Mouse (Mus musculus) spleen, adult 2 months (tissue): ENCODE measurements around the gene Efemp2. TPM values are rescaled to one million over a fixed set of nuclear protein-coding genes. Genes with fewer than 3 reads are reported as not detected.

Source experiments
- DNase-seq, 2 experiments: peaks; one replicate each; pipeline versions ENCODE4 v3.0.0 to v3.0.0-alpha.2; 2012 to 2021; ENCODE audit warnings: low spot score in 2 of 2, low read depth in 1 of 2
- H3K27ac ChIP-seq: fragments of 200-500 bp; 2 replicates; pipeline ENCODE4 v1.5.1; 2012; ENCODE audit warnings: low read length, inconsistent platforms; ENCODE audit not compliant: insufficient read depth
- H3K27me3 ChIP-seq: fragments of 200-500 bp; 2 replicates; pipeline ENCODE4 v1.6.1; 2012; ENCODE audit warnings: mild to moderate bottlenecking, moderate library complexity, low read length, inconsistent platforms; ENCODE audit not compliant: control insufficient read depth, insufficient read depth
- H3K36me3 ChIP-seq: fragments of 200-500 bp; 2 replicates; pipeline ENCODE4 v1.6.1; 2012; ENCODE audit warnings: mild to moderate bottlenecking, low read length, inconsistent platforms; ENCODE audit not compliant: control insufficient read depth, insufficient read depth
- H3K4me1 ChIP-seq: fragments of 200-500 bp; 2 replicates; pipeline ENCODE4 v1.6.1; 2011; ENCODE audit warnings: inconsistent platforms; ENCODE audit not compliant: control insufficient read depth, insufficient read depth, insufficient read length
- H3K4me3 ChIP-seq: fragments of 200-500 bp; 2 replicates; pipeline ENCODE4 v1.5.1; 2011; ENCODE audit warnings: mild to moderate bottlenecking, inconsistent platforms; ENCODE audit not compliant: insufficient read depth, insufficient read length; ENCODE audit errors: extremely low read depth
- CTCF ChIP-seq: fragments of 200-500 bp; IDR thresholded peaks from 2 replicates; pipeline ENCODE4 v1.5.1; 2011; ENCODE audit warnings: mild to moderate bottlenecking, inconsistent platforms; ENCODE audit not compliant: insufficient read depth, insufficient read length, insufficient replicate concordance; ENCODE audit errors: extremely low read depth
- POLR2A ChIP-seq: fragments of 200-500 bp; IDR thresholded peaks from 2 replicates; pipeline ENCODE4 v1.6.1; 2011; ENCODE audit warnings: low read depth, low read length, inconsistent platforms
- WGBS: fragments of 180-500 bp; shearing (Covaris S2); methylation state at CpG from one replicate; pipeline ENCODE4 v1.1.7; 2018; 5-methylcytosine and 5-hydroxymethylcytosine counted together
- polyA plus RNA-seq: library from polyadenylated mRNA; depleted of rRNA; stranded (reverse); fragments of >200 nt; gene quantifications from 2 replicates; pipeline ENCODE4 v1.2.3, GENCODE M21; 2012

The Efemp2 gene
- polyA plus RNA-seq, 1 experiment: 21.7 TPM

DNA sequence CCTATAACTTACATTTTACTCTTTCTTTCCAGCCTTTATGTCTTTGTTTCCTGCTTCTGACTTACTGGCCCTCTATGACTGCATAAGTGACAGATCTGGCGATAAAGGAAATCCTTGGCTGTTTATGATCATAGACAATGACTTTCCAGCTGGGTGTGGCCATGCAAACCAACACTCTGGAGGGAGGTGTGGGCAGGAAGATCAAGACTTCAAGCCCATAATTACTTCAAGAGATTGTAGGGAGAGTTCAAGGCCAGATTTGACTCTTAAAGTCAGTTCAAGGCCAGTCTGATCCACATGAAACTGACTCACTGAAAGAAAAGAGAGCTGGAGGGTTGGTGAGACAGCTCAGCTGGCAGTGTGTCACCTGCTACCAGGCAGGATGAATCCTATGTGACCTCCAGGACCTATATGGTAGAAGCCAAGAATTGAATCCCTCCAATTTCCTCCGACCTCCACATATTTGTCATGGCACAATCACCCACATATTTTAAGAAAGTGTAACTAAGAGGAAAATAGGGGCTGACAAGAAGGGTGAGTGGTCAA is 26.6 kb downstream of the Efemp2 start:
- H3K27ac ChIP-seq: no peak overlapping the region
- H3K4me1 ChIP-seq: no peaks in the 10 kb centered on the region
- no peak for TF ChIP-seq POLR2A
- TF ChIP-seq CTCF: no peak
- no peak for DNase-seq
- H3K36me3 ChIP-seq: peaks cover 22% of the 10 kb centered on the region
- H3K27me3 ChIP-seq: no peaks in the 10 kb centered on the region
- 84% methylated on average over 2 of the region's 2 CpGs for WGBS
- H3K4me3 ChIP-seq: no peak overlapping the region

DNA sequence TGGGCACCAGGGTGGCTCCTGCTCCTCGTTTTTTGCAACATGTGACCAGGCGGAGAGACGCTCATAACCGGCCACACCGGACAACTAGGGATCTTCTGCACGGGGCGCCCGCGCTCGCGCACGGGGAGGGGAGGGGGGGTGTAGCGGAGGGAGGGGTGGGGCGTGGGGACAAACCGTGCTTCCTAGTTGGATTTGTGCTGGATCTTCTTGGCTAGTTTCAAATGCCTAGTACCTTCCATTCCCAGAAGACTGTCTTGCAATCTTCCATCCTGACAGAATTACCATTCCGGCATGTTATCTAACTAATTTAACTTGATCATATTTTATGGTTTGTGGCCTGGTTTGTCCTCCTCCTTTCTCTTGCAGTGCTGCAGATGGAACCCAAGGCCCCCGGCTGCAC is 29.9 kb downstream of the Efemp2 start, which contains the start of gene 1700020D05Rik:
Gene 1700020D05Rik (minus strand): TSS at position 101 of the 400 bp plus-strand sequence.
- no peak within 1 kb of the TSS for H3K4me3 ChIP-seq
- TF ChIP-seq CTCF (no peak), POLR2A (no peak)
- no peak for DNase-seq
- no peaks in the 10 kb centered on the region for H3K4me1 ChIP-seq
- 92% methylated on average over 17 of the region's 17 CpGs for WGBS
- no peaks in the 10 kb centered on the region; the same call in 1 of the 2 replicates for H3K36me3 ChIP-seq
- no peaks in the 10 kb centered on the region for H3K27me3 ChIP-seq
- no peak within 1 kb of the TSS for H3K27ac ChIP-seq

DNA sequence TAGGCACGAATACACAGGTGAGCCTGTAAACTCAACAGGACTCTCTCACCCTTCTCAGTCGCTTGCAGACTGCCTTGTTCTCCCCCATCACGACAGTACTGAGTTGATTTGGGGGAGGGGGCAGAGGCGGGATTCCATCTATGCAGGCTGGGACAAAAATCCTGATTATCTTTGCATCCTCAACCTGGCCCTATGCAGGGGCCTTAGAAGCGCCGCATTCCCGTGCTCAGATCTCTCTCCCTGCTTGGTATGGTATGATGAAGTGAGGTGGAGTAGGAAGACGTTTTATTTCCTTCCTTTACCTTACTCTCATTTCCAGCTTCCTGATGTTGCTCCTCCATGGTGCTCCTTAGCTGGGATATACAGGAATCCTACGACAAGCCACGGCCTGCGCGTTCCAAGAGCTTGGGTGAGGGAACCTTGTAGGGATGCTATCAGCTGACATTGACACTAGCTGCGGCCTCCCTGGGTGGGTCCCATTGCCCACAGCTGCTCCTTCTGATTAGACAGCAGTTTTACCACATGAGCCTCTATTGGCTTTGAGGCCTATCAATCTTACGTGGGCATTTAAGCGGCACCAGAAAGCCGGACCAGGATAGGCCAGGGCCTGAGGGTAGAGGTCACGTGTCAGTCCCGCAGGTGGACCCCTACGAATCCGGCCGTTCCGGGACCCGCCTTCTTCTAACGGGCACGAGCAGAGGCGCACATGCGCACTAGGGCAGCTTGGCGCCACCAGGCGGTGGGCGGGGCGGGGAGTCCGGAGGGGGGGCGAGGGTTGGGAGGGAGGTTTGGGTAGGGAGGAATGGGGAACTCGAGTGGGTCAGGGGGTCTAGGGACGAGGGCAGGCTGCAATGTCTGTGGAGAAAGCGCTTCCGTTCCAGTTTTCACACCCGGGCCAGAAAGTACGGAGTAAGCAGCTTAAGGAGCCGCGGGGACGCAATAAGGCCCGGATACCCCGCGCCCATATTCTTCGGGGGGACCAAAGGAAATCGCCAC is 36.6 kb downstream of the Efemp2 start, which contains the start of gene Snx32:
Gene Snx32 (minus strand): TSS at position 508 of the 996 bp plus-strand sequence.
- peak; percentile 98 for DNase-seq
- Histone ChIP-seq H3K36me3 (no peaks in the 10 kb centered on the region), H3K4me1 (peaks cover 7% of the 10 kb centered on the region; the same call in 1 of the 2 replicates), H3K4me3 (peak within 1 kb of the TSS; percentile 65), H3K27me3 (no peaks in the 10 kb centered on the region), H3K27ac (peak within 1 kb of the TSS; percentile 50)
- TF ChIP-seq POLR2A (peak; percentile 11; the same call in 1 of the 2 replicates), CTCF (no peak)
- 3% methylated on average over 47 of the region's 47 CpGs for WGBS

DNA sequence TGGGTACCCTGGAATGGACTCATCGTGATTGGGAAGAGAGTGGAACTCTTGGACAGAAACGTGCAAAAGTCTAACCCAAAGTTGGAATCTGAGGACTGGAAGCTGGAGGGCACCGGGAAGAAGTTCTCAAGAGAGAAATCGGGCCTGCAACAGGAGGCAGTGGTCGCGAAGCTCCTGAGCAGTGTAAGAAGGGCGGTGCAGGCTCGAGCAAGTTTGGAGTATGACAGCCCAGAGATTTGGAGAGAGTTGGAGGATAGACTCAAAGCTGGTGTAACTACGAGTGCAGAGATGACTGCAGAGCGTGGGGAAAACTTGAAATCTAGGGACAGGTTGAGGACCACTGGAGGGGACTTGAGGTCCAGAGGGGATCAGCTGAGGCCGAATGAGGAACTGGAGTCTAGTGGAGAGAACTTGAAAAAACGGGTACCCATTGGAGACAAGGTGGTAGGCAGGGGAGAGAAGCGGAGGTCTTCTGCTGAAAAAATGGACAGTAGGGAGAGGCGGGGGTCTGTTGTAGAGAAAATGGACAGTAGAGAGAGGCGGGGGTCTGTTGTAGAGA is 37.4 kb downstream of the Efemp2 start:
- no peaks in the 10 kb centered on the region for H3K36me3 ChIP-seq
- H3K4me3 ChIP-seq: peak overlapping the region; percentile 65
- 15% methylated on average over 15 of the region's 15 CpGs for WGBS
- H3K27ac ChIP-seq: peak overlapping the region; percentile 50
- no peaks in the 10 kb centered on the region for H3K27me3 ChIP-seq
- DNase-seq: no peak
- H3K4me1 ChIP-seq: peaks cover 7% of the 10 kb centered on the region; the same call in 1 of the 2 replicates
- TF ChIP-seq CTCF (no peak), POLR2A (no peak)

DNA sequence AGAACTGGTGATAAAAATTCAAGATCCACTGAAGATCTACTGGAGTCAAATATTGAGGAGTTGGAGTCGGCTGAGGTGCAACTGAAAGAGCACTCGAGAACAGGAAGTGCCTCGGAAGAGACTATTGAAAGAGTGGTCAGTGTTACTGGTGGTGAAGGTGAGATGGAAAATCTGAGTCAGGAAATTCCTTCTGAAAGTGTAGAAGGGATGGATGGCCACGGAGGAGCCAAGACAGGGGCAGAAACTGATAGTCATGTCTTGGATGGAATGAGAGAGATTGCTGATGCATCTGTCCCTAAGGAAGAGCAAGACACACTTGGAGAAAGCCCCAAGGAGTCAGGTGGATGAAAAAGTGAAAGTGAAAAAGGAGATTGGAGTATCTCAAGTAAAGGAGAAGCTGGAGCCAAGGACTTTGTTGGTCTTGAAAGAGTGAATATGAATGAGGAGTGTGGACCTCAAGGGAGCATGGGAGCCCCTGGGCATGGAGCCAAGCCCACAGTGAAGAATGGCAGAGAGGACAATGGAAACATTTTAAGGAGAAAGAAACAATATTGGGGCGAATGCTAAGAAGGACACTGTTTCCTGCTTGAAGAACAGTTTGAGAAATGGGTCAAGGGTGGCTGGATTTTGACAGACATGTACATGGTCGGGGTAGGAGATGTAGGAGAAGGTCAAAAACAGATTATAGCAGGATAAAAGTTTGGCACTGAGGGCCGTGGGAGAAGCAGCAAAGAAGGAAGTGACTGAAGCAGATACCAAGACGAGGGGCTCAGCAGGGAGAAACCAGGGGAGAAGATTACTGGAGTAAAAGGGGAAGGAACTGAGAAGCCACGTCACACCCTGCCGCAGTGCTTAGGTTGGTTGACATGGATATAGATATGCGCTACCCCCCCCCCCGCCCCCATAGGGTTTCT is 38.6 kb downstream of the Efemp2 start:
- H3K27me3 ChIP-seq: no peaks in the 10 kb centered on the region
- peak overlapping the region; percentile 65 for H3K27ac ChIP-seq
- DNase-seq: peak; percentile 39 to 51
- TF ChIP-seq POLR2A: no peak
- no peak for TF ChIP-seq CTCF
- peaks cover 7% of the 10 kb centered on the region; the same call in 1 of the 2 replicates for H3K4me1 ChIP-seq
- H3K36me3 ChIP-seq: no peaks in the 10 kb centered on the region
- H3K4me3 ChIP-seq: peak overlapping the region; percentile 34
- 5% methylated on average over 12 of the region's 12 CpGs for WGBS

DNA sequence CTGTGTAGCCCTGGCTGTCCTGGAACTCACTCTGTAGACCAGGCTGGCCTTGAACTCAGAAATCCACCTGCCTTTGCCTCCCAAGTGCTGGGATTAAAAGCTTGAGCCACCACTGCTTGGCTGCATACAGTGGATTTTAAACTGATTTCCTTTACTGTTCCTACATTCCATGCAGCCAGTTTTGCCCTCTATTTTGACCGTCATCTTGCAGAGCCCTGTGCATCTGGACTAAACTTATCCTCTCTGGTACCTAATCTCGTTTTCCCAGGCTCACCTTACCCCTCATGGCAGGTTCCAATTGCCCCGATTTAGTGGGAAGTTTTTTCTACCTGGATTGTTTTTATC is 39.2 kb downstream of the Efemp2 start:
- WGBS: 56% methylated on average over 3 of the region's 3 CpGs
- no peak for DNase-seq
- 0 out of 2 replicates have a peak overlapping the region, but pooled peaks have one; percentile 8 for H3K27ac ChIP-seq
- no peak overlapping the region for H3K4me3 ChIP-seq
- H3K36me3 ChIP-seq: no peaks in the 10 kb centered on the region
- peaks cover 7% of the 10 kb centered on the region; the same call in 1 of the 2 replicates for H3K4me1 ChIP-seq
- TF ChIP-seq CTCF (no peak), POLR2A (no peak)
- no peaks in the 10 kb centered on the region for H3K27me3 ChIP-seq
